Mouse (Mus musculus): Measurements from ENCODE around the gene Wscd1.

DNA sequence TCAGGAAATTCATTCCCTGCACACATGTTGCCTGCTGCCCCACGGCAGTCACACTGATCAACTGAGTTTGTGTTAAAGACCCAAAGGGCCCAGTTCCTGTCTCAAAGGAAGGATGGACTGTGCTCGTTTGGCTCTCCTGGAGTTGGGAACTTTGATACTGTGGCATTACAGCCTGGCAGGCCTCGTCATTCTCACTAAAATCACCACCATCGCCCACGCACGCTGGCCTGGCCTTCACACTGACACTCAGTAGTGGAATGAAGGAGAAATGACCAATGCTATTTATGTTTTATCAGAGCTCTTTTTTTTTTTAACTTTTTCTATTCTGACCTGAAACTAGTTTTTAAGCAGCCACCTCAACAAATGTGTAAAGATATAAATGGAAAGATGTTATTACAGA is 65.6 kb downstream of the Wscd1 start:
- TF ChIP-seq CTCF (IDR thresholded peaks at IDR 0.05; ENCODE audit: borderline replicate concordance, insufficient read depth, low read depth, low read length) (no peak), POLR2A (IDR thresholded peaks at IDR 0.05; ENCODE audit: borderline replicate concordance, insufficient read depth, low read length) (no peak)
